Mouse (Mus musculus): ENCODE measurements at regions not wholly inside any gene's neighbourhood (a gene's known extent, or its start where the extent isn't known, plus 50 kb on each side); places are given as distances from the start of the nearest gene placed in this dataset.

- Histone ChIP-seq H3K9ac (ENCODE audit: low read length) (no peak overlapping the region), H3K9me3 (replicated peaks; ENCODE audit: control insufficient read depth, low read length) (no peaks in the 10 kb centered on the region), H3K27ac (ENCODE audit: low read length) (no peak overlapping the region), H3K4me2 (ENCODE audit: low read depth, low read length) (no peak overlapping the region), H3K27me3 (ENCODE audit: control insufficient read depth, insufficient read depth, low read length) (no peaks in the 10 kb centered on the region), H3K4me3 (ENCODE audit: low read length) (no peak overlapping the region), H3K4me1 (ENCODE audit: control insufficient read depth, insufficient read depth, low read length) (no peaks in the 10 kb centered on the region), H3K36me3 (ENCODE audit: control insufficient read depth, insufficient read depth) (no peaks in the 10 kb centered on the region)
- ATAC-seq (replicated peaks; ENCODE audit: extremely low read depth, insufficient read depth, low FRiP score) = no peak
Observed at GRCm38 (mm10) chr1:143858532-143858931, 81.5 kb downstream of the Uchl5 start.
